Mouse (Mus musculus) embryonic facial prominence, embryonic 11.5 days (tissue): ENCODE measurements around the gene Meis1. TPM values are rescaled to one million over a fixed set of nuclear protein-coding genes. Genes with fewer than 3 reads are reported as not detected.

Source experiments
- ATAC-seq: fragments of 200-750 bp; cut with Nextera tagmentation; replicated peaks from 2 replicates; pipeline ENCODE4 v1.8.0; 2017; ENCODE audit warnings: low read depth; ENCODE audit not compliant: insufficient number of reproducible peaks, low FRiP score, low TSS enrichment
- DNase-seq: peaks from one replicate; pipeline ENCODE4 v3.0.0-alpha.2; 2015; ENCODE audit warnings: low spot score
- H3K27ac ChIP-seq: fragments of 300-500 bp; sonication (generic); replicated peaks from 2 replicates; pipeline ENCODE4 v1.5.1; 2014; ENCODE audit warnings: mild to moderate bottlenecking, low read depth, low read length, control low read depth
- H3K27me3 ChIP-seq: fragments of 300-500 bp; sonication (generic); 2 replicates; pipeline ENCODE4 v1.6.1; 2014; ENCODE audit warnings: mild to moderate bottlenecking, low read length, moderate library complexity, mixed read lengths; ENCODE audit not compliant: control insufficient read depth, insufficient read depth
- H3K36me3 ChIP-seq: fragments of 300-500 bp; sonication (generic); replicated peaks from 2 replicates; pipeline ENCODE4 v1.6.1; 2014; ENCODE audit warnings: low read depth, mild to moderate bottlenecking, low read length, moderate library complexity, mixed read lengths; ENCODE audit not compliant: control insufficient read depth, insufficient read depth
- H3K4me1 ChIP-seq: fragments of 300-500 bp; sonication (generic); 2 replicates; pipeline ENCODE4 v1.6.1; 2014; ENCODE audit warnings: low read length, mixed read lengths; ENCODE audit not compliant: control insufficient read depth, insufficient read depth
- H3K4me2 ChIP-seq: fragments of 300-500 bp; sonication (generic); 2 replicates; pipeline ENCODE4 v1.6.1; 2014; ENCODE audit warnings: low read depth, mild to moderate bottlenecking, control low read depth, low read length, moderate library complexity
- H3K4me3 ChIP-seq: fragments of 300-500 bp; sonication (generic); 2 replicates; pipeline ENCODE4 v1.5.1; 2014; ENCODE audit warnings: low read depth, low read length, control low read depth
- H3K9ac ChIP-seq: fragments of 300-500 bp; sonication (generic); replicated peaks from 2 replicates; pipeline ENCODE4 v1.6.1; 2014; ENCODE audit warnings: mild to moderate bottlenecking, control low read depth, low read length
- H3K9me3 ChIP-seq: fragments of 300-500 bp; sonication (generic); replicated peaks from 2 replicates; pipeline ENCODE4 v1.6.1; 2016; ENCODE audit warnings: mild to moderate bottlenecking, low read length, inconsistent platforms, mixed read lengths; ENCODE audit not compliant: control insufficient read depth
- WGBS: fragments of 180-500 bp; shearing (Covaris S2); extraction: QIAGEN DNeasy Blood & Tissue Kit; methylation state at CpG from one replicate; pipeline ENCODE4 v1.1.7; 2014; 5-methylcytosine and 5-hydroxymethylcytosine counted together
- polyA plus RNA-seq: library from polyadenylated mRNA; unstranded; fragments of >200 nt; fragmentation: Nextera tagmentation; extraction: Ambion mirVana; gene quantifications from 2 replicates; pipeline ENCODE4 v1.2.1, GENCODE M21; 2014

Meis1 gene
- polyA plus RNA-seq, 1 experiment from 2014 or later: 91.2 TPM

- Histone ChIP-seq H3K9ac (peak overlapping the region; percentile 89), H3K36me3 (no peaks in the 10 kb centered on the region), H3K9me3 (no peaks in the 10 kb centered on the region), H3K4me3 (peak overlapping the region; percentile 62), H3K4me1 (no peaks in the 10 kb centered on the region; the same call in 1 of the 2 replicates), H3K4me2 (peak overlapping the region; percentile 82), H3K27me3 (peaks cover 9% of the 10 kb centered on the region; the same call in 1 of the 2 replicates), H3K27ac (peak overlapping the region; percentile 97)
- WGBS: 0% methylated on average over 10 of the region's 10 CpGs
- no peak for ATAC-seq
- DNase-seq: peak; percentile 33
Observed at GRCm38 (mm10) chr11:19016481-19017220, 2.1 kb downstream of the Meis1 start.

- DNase-seq: peak; percentile 52
- Histone ChIP-seq H3K9ac (peak overlapping the region; percentile 89), H3K36me3 (no peaks in the 10 kb centered on the region), H3K4me2 (peak overlapping the region; percentile 82), H3K9me3 (no peaks in the 10 kb centered on the region), H3K4me3 (peak overlapping the region; percentile 62), H3K4me1 (no peaks in the 10 kb centered on the region; the same call in 1 of the 2 replicates), H3K27me3 (peaks cover 9% of the 10 kb centered on the region; the same call in 1 of the 2 replicates), H3K27ac (peak overlapping the region; percentile 97)
- ATAC-seq: no peak
- WGBS: under 1% methylated on average over 37 of the region's 37 CpGs
Observed at GRCm38 (mm10) chr11:19015731-19016461, 2.9 kb downstream of the Meis1 start.

DNA sequence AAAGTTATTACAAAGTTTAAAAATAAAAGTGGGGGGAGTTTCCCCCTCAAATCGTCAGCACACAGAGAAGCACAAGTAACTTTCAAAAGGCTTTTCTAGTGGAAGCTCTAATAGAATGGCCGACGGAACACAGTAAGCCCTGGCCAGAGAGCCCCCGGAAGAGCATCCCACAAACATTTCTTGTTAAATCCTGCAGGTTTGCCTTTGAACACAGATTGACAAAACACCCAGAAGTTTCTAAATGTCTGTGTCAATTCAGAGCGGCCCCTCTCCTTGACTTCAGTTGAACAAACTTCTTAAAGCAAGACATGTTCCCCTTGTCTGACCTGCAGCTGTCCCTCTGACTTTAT, 3.4 kb downstream of the Meis1 start:
- peak overlapping the region; percentile 62 for H3K4me3 ChIP-seq
- peak overlapping the region; percentile 89 for H3K9ac ChIP-seq
- ATAC-seq (no peak), DNase-seq (peak; percentile 38)
- peaks cover 9% of the 10 kb centered on the region; the same call in 1 of the 2 replicates for H3K27me3 ChIP-seq
- WGBS: 5% methylated on average over 5 of the region's 5 CpGs
- peak overlapping the region; percentile 82 for H3K4me2 ChIP-seq
- no peaks in the 10 kb centered on the region for H3K36me3 ChIP-seq
- peak overlapping the region; percentile 97 for H3K27ac ChIP-seq
- no peaks in the 10 kb centered on the region; the same call in 1 of the 2 replicates for H3K4me1 ChIP-seq
- H3K9me3 ChIP-seq: no peaks in the 10 kb centered on the region

DNA sequence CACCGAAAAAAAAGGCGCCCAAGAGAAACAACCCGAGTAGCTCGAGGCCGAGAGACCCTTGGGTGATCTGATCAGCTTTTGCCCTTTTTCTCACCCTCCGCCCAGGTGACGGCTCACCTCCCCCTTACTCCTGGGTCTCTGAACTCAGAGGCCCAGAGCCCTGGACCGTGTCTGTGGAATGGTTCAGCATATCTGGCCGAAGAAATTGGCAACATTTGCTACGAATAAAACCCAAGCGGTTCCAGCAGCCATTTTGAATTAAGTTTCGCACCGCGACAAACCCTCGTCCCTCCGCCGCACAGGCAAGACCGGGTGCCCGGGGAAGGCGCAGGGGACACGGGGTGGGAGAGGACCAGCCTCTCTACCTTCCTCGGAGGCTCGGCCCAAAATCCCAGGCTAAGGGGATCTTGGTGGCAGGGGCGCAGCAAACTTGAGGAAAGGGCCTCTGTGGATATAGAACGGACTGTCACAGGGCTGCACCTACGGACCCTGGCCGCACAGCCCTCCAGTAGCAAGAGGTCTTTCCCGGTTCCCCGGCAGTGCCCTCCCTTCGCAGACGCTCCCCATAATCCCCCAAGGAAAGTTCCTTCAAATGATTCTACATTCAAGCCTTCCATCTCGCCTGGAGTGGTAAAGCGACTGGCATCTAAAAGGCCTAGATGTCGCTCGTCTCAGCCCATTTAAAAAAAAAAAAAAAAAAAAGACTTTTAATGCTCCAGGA, 4.2 kb downstream of the Meis1 start:
- WGBS: under 1% methylated on average over 35 of the region's 35 CpGs
- peak; percentile 53 for DNase-seq
- no peaks in the 10 kb centered on the region for H3K9me3 ChIP-seq
- peak overlapping the region; percentile 89 for H3K9ac ChIP-seq
- H3K4me1 ChIP-seq: no peaks in the 10 kb centered on the region; the same call in 1 of the 2 replicates
- peak overlapping the region; percentile 97 for H3K27ac ChIP-seq
- no peaks in the 10 kb centered on the region for H3K36me3 ChIP-seq
- H3K27me3 ChIP-seq: peaks cover 9% of the 10 kb centered on the region; the same call in 1 of the 2 replicates
- peak overlapping the region; percentile 62 for H3K4me3 ChIP-seq
- peak overlapping the region; percentile 82 for H3K4me2 ChIP-seq
- ATAC-seq: no peak

- peak; percentile 16 for DNase-seq
- H3K4me2 ChIP-seq: peak overlapping the region; percentile 82
- WGBS: 8% methylated on average over 12 of the region's 12 CpGs
- no peaks in the 10 kb centered on the region for H3K36me3 ChIP-seq
- peak overlapping the region; percentile 89 for H3K9ac ChIP-seq
- peak overlapping the region; percentile 97 for H3K27ac ChIP-seq
- peak overlapping the region; percentile 62 for H3K4me3 ChIP-seq
- H3K4me1 ChIP-seq: no peaks in the 10 kb centered on the region; the same call in 1 of the 2 replicates
- H3K9me3 ChIP-seq: no peaks in the 10 kb centered on the region
- peaks cover 9% of the 10 kb centered on the region; the same call in 1 of the 2 replicates for H3K27me3 ChIP-seq
- no peak for ATAC-seq
Observed at GRCm38 (mm10) chr11:19014113-19014440, 4.7 kb downstream of the Meis1 start.

GRCm38 (mm10) chr11:19013141-19014112, 5.4 kb downstream of the Meis1 start:
- DNase-seq: peak; percentile 49
- WGBS: 6% methylated on average over 25 of the region's 25 CpGs
- H3K4me3 ChIP-seq: peak overlapping the region; percentile 62
- H3K4me2 ChIP-seq: peak overlapping the region; percentile 82
- H3K9ac ChIP-seq: peak overlapping the region; percentile 89
- H3K27me3 ChIP-seq: peaks cover 12% of the 10 kb centered on the region
- no peaks in the 10 kb centered on the region; the same call in 1 of the 2 replicates for H3K4me1 ChIP-seq
- ATAC-seq: no peak
- no peaks in the 10 kb centered on the region for H3K9me3 ChIP-seq
- H3K27ac ChIP-seq: peak overlapping the region; percentile 97
- no peaks in the 10 kb centered on the region for H3K36me3 ChIP-seq

GRCm38 (mm10) chr11:19012463-19013115, 6.2 kb downstream of the Meis1 start:
- ATAC-seq (no peak), DNase-seq (no peak)
- Histone ChIP-seq H3K9me3 (no peaks in the 10 kb centered on the region), H3K4me2 (peak overlapping the region; percentile 82), H3K36me3 (no peaks in the 10 kb centered on the region), H3K27ac (no peak overlapping the region; the same call in none of the 2 replicates), H3K9ac (no peak overlapping the region; the same call in 1 of the 2 replicates), H3K4me1 (peaks cover 4% of the 10 kb centered on the region), H3K27me3 (peaks cover 12% of the 10 kb centered on the region), H3K4me3 (peak overlapping the region; percentile 62)
- WGBS: 21% methylated on average over 2 of the region's 2 CpGs
